Mouse (Mus musculus): ENCODE measurements around the gene Wdr13.

Wdr13 gene

DNA sequence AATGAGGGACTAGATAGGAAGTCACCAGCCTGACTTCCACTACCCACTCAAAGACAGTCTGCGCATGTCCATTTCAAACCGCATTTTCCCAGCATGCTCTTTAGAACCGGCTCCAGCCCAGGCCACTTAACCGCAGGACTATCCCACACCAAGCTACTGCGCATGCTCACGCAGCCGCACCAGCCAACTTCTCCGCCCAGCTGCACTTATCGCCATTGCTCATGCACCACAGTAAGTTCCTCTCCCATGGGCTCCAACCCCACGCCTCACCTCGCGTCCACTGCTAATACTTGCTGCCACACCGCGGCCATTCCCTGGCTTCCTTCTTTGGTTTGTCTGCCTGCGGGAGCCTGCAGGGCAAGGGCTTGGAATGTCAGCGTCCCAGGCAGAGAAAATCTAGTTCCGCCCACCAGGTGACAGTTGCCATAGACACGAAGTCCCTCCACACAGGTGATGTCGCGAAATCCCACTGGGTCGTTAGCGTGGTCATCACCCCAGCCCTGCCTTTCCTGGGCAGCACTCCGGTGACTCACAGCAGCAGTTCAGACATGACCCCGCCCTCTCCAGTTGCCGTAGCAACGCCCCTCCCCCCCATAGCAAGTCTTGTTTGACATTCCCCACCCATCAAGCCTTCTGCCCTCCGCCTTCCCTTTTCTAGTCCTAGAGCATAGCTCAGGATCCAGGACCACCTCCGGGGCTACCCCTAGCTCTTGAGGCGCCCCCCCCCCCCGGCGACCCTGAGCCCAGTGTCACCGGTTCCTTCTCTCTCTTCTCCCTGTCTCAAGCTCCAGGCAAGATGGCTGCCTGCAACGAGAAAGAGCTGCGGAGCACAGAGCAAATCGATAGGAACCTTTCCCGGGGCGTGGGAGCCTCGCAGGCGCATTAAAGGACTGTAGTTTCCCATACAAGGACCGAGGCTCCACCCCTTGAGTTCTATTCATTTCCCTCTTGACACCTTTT lies at the start of gene Wdr13:
Wdr13 (minus strand) TSS at position 876 of the 960 bp plus-strand sequence.
- peak; percentile 84 for DNase-seq (ENCODE audit: low read depth)

DNA sequence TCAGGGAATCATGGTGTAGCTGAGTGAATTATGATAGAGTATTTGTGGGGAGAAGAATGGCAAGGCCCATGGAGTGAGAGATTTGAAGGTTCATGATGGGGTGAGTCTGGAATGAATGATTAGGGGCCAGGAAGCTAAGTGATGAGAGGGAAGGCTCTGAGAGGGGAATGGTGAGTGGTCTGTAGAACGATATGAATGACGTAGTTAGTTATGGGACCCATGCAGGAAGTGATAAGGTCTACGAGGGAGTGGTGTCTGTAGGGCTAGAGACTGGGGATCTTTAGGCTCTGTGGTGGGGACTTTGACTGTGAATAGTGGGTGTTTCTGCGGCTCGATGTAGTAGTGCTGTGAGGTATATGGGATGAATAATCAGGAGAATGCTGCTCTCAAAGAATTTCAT lies 47.0 kb upstream of the Wdr13 start:
- DNase-seq (ENCODE audit: low read depth), result no peak

GRCm38 (mm10) chrX:8178871-8179270 lies 46.2 kb upstream of the Wdr13 start:
- DNase-seq (ENCODE audit: low read depth), result no peak

DNA sequence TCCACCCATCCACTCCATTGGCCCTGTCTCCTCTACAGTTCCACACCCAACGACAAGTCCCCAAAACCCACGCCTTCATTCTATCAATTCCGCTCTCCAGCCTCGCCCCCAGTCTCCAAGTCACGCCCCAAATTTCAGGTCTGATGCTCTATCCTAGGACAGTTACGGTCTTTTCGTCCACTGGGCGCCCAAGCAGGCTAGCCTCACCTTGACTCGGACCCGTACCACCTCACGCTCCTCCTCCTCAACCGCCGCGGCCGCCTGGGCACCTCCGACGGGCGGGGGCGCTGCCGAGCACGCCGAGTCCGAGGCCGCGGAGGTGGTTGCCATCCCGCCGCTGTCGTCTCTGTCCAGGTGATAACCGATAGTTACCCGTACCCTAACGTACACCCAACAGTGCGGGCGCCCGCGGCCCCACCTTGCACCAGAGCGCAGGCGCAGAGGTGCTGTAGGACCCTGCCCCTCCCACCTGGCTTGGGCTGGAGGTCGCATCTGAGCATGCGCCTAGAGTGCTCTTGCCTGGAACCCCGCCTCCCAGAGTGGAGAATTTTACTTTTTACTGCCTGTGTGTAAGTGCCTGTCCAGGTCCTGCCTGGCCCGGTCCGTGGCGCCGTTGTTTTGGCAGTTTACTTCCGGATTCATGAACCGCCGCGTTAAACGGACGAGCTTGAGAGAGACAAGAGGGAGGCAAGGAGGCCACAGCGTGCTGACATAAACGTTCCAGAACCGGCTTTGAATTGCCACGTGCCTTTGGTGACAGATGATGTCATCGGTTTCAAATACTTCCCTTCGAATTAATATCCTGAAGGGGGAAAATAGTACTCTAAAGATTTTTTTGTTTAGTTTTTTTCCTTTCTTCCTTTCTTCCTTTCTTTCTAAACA lies 43.1 kb upstream of the Wdr13 start, which contains the start of gene Tbc1d25:
Tbc1d25 (minus strand) TSS at position 678 of the 882 bp plus-strand sequence.
- DNase-seq (ENCODE audit: low read depth), result peak; percentile 69

DNA sequence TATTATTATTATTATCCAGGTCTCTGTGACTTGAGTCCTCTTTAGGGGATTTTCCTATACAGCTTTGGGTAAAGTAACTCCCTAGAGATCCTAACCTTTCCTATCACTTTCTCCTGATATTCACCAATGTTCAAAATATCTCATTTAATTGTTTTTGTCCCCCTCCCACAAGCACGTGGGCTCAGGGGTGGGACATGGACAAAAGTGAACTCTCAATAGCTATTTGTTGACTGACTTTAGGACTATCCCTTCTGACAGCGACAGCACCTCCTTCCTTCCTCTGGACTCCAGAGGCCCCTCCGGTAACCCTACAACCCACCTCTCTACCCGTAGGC lies 42.4 kb upstream of the Wdr13 start:
- no peak for DNase-seq (ENCODE audit: low read depth)

DNA sequence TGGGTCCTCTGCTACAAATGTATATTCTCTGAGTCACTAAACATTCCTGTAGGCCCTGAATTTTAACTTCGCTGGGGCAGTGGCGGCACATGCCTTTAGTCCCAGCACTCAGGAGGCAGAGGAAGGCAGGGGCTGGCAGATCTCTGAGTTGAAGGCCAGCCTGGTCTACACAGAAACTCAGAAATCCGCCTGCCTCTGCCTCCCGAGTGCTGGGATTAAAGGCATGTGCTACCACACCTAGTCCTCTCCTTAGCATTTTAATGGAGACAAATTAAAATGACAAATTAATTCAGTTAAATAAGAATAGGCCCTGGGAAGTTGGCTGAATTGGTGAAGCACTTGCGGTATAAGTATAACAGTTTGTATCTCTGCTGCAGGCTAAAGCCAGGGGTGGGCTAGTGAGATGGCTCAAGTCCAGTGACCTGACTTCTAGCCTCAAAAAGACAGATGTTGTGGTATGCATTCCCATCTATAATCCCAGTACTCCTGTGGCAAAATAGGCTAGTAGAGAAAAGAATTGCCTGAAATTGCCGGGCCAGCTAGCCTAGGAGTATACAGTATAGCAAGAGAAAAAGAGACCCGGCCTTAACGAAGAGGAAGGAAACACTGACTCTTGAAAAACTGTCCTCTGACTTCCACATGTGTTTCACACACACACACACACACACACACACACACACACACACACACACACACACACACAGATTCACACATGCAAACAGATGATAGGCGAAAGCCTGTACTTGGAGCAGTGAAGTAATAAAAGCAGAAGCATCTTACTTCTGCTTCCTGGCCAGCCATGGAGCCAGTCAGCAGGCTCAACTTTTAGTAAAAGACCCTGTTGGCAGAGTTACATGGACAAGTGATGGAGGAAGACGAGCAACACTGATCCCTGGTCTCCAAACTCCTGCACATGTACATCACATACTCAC lies 35.3 kb upstream of the Wdr13 start:
- DNase-seq (ENCODE audit: low read depth), result no peak

GRCm38 (mm10) chrX:8164471-8164870 lies 31.8 kb upstream of the Wdr13 start:
- DNase-seq (ENCODE audit: low read depth), result no peak

DNA sequence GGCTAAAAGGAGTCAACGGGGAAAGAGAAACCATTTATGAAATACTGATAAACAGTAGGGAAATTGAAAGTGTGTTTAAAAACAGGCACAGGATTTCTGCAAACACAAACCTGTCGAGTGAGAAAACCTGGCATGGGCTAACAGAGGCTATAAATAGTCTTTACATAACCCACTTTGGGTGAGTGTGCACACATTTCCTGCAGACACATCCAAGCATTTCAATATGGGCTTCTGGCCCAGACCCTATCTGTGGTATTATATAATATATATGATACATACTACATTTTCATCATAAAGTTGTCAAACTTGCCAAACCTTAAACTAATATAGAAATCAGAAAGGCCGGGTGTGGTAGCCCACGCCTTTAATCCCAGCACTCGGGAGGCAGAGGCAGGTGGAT lies 30.4 kb upstream of the Wdr13 start:
- no peak for DNase-seq (ENCODE audit: low read depth)

- DNase-seq (ENCODE audit: low read depth), result peak; percentile 40
Measured at GRCm38 (mm10) chrX:8145153-8145991, 12.7 kb upstream of the Wdr13 start, which contains the start of gene Rbm3. Gene Rbm3 (minus strand): TSS chrX:8145880.

- no peak for DNase-seq (ENCODE audit: low read depth)
Measured at GRCm38 (mm10) chrX:8143750-8144149, 11.1 kb upstream of the Wdr13 start.

GRCm38 (mm10) chrX:8142948-8143347 lies 10.3 kb upstream of the Wdr13 start:
- DNase-seq (ENCODE audit: low read depth), result no peak

GRCm38 (mm10) chrX:8141058-8141457 lies 8.4 kb upstream of the Wdr13 start:
- DNase-seq (ENCODE audit: low read depth), result no peak

- no peak for DNase-seq (ENCODE audit: low read depth)
Measured at GRCm38 (mm10) chrX:8140446-8140845, 7.8 kb upstream of the Wdr13 start.

DNA sequence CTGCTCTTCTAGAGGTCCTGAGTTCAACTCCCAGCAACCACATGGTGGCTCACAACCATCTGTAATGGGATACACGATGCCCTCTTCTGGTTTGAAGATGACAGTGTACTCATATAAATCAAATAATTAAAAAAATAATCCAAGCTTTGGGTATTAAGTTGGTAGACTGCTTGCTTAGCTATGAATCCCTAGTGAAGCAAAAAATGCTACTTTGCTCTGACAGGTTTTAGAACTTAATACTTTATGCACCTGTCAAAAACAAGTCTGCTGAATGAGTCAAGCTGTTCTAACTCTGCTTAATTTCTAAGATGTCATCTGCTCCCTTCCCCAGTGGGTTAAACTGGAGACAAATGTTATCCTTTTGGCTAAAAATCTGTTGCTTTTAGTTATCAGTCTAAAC lies 6.8 kb upstream of the Wdr13 start:
- DNase-seq (ENCODE audit: low read depth), result no peak

- no peak for DNase-seq (ENCODE audit: low read depth)
Measured at GRCm38 (mm10) chrX:8135886-8136285, 3.2 kb upstream of the Wdr13 start.

DNA sequence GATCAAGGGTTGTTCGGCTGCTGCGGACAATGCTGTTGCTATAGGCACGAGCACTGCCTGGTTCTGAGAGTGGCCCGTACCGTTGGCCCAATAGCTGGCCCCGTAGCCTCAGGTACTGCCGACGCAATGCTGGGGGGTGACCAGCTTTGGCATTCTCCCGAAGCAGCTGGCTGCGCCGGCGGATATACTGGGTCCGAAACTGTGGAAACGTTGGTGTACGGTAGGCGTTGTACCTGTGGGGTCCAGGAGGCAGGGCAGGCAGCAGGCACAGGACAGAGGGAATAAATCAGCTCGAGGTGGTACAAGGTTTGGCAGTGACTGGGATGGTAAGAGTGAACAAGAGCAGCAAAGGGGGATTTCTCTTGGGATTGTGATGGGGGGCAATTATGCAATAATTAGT lies 1.3 kb downstream of the Wdr13 start:
- no peak for DNase-seq (ENCODE audit: low read depth)

- DNase-seq (ENCODE audit: low read depth), result no peak
Measured at GRCm38 (mm10) chrX:8125235-8125634, 7.5 kb downstream of the Wdr13 start.

DNA sequence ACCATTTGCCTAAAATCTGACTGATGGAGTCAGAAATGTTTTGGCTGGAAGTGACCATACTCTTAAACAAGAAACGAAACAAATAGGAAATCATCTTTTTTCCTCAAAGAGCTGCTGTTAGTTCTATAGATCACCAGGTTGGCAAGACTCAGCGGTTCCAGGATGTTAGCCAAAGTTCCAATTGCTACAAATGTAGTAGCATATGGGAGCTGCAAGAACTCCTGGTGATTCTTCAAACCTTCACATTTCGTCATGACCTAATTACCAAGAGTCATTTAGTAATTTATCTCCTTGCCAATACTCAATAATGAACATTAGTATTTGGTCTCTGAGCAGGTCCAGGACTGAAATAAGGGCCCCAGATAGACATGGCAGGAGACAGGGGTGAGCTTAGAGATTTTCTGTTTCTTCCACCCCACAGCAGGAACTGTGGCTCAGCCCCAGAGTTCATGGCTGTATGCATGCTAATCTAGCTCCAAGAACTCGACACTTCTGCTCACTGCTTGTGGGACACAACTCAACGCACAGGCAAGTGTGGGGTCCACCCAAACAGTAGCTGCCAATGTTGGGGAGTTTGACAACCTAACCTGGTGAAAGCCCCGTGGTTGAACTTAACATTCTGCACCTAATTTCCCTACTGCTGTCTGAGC lies 8.7 kb downstream of the Wdr13 start:
- DNase-seq (ENCODE audit: low read depth), result no peak

GRCm38 (mm10) chrX:8117264-8117663 lies 15.4 kb downstream of the Wdr13 start:
- no peak for DNase-seq (ENCODE audit: low read depth)

GRCm38 (mm10) chrX:8115275-8115674 lies 17.4 kb downstream of the Wdr13 start:
- DNase-seq (ENCODE audit: low read depth), result no peak
